In the genomic region with DNA sequence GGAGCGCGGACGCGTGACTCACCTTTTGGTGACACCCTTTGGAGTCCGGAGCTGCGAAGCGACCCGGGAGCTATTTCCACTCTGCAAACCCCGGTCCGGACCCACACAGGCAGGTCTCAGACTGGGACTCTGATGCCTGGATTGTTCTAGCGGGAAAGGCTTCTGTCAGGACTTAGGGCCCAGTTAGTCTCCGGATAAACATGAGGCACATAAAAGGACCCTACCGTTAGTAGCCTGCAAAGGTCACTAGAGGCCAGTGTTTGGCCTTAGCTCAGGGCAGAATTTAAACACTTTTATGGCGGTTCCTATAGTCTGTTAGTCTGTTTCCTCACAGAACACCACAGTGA, we compare ENCODE assay signal across 8 mouse cellular contexts. TPM values are rescaled to one million over a fixed set of nuclear protein-coding genes. Genes with fewer than 3 reads are reported as not detected.
A peak's percentile ranks its signal among the peaks of the same experiment; 100 is the strongest.
DNase-seq lines count a peak whose midpoint lies in the region; ATAC-seq and TF ChIP-seq lines count a peak whose summit lies in the region.
"Had no signal": no experiment of that assay in that cellular context is flagged by ENCODE, and none has a peak within 500 bp of the region (broad histone marks: within the 10 kb centered on the region; RNA-seq: fewer than 3 reads in every experiment).

No protein-coding gene starts in this region.

- peak overlapping the region; percentile 68; the same call in 1 of the 2 replicates for H3K9ac ChIP-seq in lung, embryonic 14.5 days
- peak overlapping the region; percentile 68 for H3K9ac ChIP-seq in heart, postnatal 0 days (replicated peaks; ENCODE audit: low read depth, low read length)
- H3K9ac ChIP-seq in liver, embryonic 16.5 days (ENCODE audit: low read depth, low read length): no peak overlapping the region

- no peak for TF ChIP-seq EP300 in heart, postnatal 0 days (IDR thresholded peaks at IDR 0.05; ENCODE audit: low read depth)

- H3K4me3 ChIP-seq in lung, embryonic 14.5 days (ENCODE audit: low read depth, low read length): peak overlapping the region; percentile 65
- peak overlapping the region; percentile 75 for H3K4me3 ChIP-seq in heart, postnatal 0 days (ENCODE audit: low read depth, low read length)
- peak overlapping the region; percentile 56 for H3K4me3 ChIP-seq in liver, embryonic 16.5 days (ENCODE audit: low read depth, low read length)

- H3K27ac ChIP-seq in lung, embryonic 14.5 days (ENCODE audit: low read depth): no peak overlapping the region
- H3K27ac ChIP-seq in heart, postnatal 0 days (ENCODE audit: low read depth): no peak overlapping the region
- no peak overlapping the region for H3K27ac ChIP-seq in liver, embryonic 16.5 days (ENCODE audit: low read length)
- H3K27ac ChIP-seq: macrophage had no signal

- no peak for DNase-seq in lung, embryonic 14.5 days
- no peak for DNase-seq in lung, postnatal 25 days (ENCODE audit: low spot score)
- peak; percentile 79 for DNase-seq in embryo, embryonic 10.5 days (ENCODE audit: low spot score)
- peak; percentile 53 for DNase-seq in heart, postnatal 0 days (ENCODE audit: low spot score)
- no peak for DNase-seq in ovary, postnatal 14 days (ENCODE audit: low spot score)
- no peak for DNase-seq in frontal cortex, adult 2 months (ENCODE audit: extremely low spot score in 1 of 2, low spot score in 1 of 2)

- TF ChIP-seq CTCF in lung, embryonic 14.5 days (IDR thresholded peaks at IDR 0.05; ENCODE audit: low read depth): 0 out of 2 replicates have a peak, but pooled peaks have one; percentile 22
- peak; percentile 50 for TF ChIP-seq CTCF in heart, postnatal 0 days (IDR thresholded peaks at IDR 0.05; ENCODE audit: low read depth)

- H3K9me3 ChIP-seq in lung, embryonic 14.5 days (ENCODE audit: low read depth, low read length): no peaks in the 10 kb centered on the region
- no peaks in the 10 kb centered on the region for H3K9me3 ChIP-seq in heart, postnatal 0 days (replicated peaks; ENCODE audit: control insufficient read depth, low read length)
- no peaks in the 10 kb centered on the region for H3K9me3 ChIP-seq in liver, embryonic 16.5 days (replicated peaks; ENCODE audit: control insufficient read depth, low read length)

- ATAC-seq in lung, embryonic 14.5 days (ENCODE audit: insufficient read depth): peak; percentile 42
- ATAC-seq in heart, postnatal 0 days (ENCODE audit: insufficient read depth, low read depth): peak; percentile 57
- ATAC-seq in liver, embryonic 16.5 days (ENCODE audit: low read depth): no peak; the same call in 1 of the 2 replicates

- H3K4me1 ChIP-seq in lung, embryonic 14.5 days (ENCODE audit: insufficient read depth): no peaks in the 10 kb centered on the region
- H3K4me1 ChIP-seq in heart, postnatal 0 days (ENCODE audit: control insufficient read depth, insufficient read depth): 0 out of 2 replicates have a peak, but pooled peaks cover 3% of the 10 kb centered on the region
- no peaks in the 10 kb centered on the region for H3K4me1 ChIP-seq in liver, embryonic 16.5 days (ENCODE audit: control insufficient read depth, low read depth, low read length)

- H3K27me3 ChIP-seq in lung, embryonic 14.5 days (ENCODE audit: insufficient read depth, low read length): peaks cover 21% of the 10 kb centered on the region
- peaks cover 24% of the 10 kb centered on the region for H3K27me3 ChIP-seq in heart, postnatal 0 days (ENCODE audit: control insufficient read depth, insufficient read depth, low read length)
- peaks cover 54% of the 10 kb centered on the region for H3K27me3 ChIP-seq in liver, embryonic 16.5 days (ENCODE audit: control insufficient read depth, insufficient read depth, low read depth, low read length)

- peak overlapping the region; percentile 97 for H3K4me2 ChIP-seq in lung, embryonic 14.5 days
- peak overlapping the region; percentile 96 for H3K4me2 ChIP-seq in heart, postnatal 0 days (ENCODE audit: low read depth, low read length)
- peak overlapping the region; percentile 70 for H3K4me2 ChIP-seq in liver, embryonic 16.5 days (ENCODE audit: low read depth, low read length)

- whole genome bisulfite sequencing in lung, embryonic 14.5 days: 1% methylated on average over 14 of the region's 14 CpGs
- WGBS in heart, postnatal 0 days: 4% methylated on average over 14 of the region's 14 CpGs
- 3% methylated on average over 14 of the region's 14 CpGs for WGBS in liver, embryonic 16.5 days (ENCODE audit: insufficient replicate concordance)

- no peaks in the 10 kb centered on the region for H3K36me3 ChIP-seq in lung, embryonic 14.5 days (ENCODE audit: insufficient read depth)
- no peaks in the 10 kb centered on the region for H3K36me3 ChIP-seq in heart, postnatal 0 days (replicated peaks; ENCODE audit: control insufficient read depth, insufficient read depth, low read length)
- H3K36me3 ChIP-seq in liver, embryonic 16.5 days (ENCODE audit: control insufficient read depth, insufficient read depth): no peaks in the 10 kb centered on the region

RNA-seq across cellular contexts. Expression of a gene that starts 0.3 kb away (rescaled TPM):
- 6.8 and 7.4 TPM in 2 replicates for polyA plus RNA-seq in lung, embryonic 14.5 days (2014; fragmentation: Nextera tagmentation; extraction: Ambion mirVana)
- 5.3 and 5.5 TPM in 2 replicates for total RNA-seq in heart, postnatal 0 days (2014; rRNA removed; ENCODE audit: low replicate concordance)
- 4.2 and 4.3 TPM in 2 replicates for polyA plus RNA-seq in heart, postnatal 0 days (2015; fragmentation: Nextera tagmentation; extraction: Ambion mirVana)
- 0.18 and 0.19 TPM in 2 replicates for polyA plus RNA-seq in liver, embryonic 16.5 days (2015; fragmentation: Nextera tagmentation; extraction: Ambion mirVana)
- 2.1 and 2.8 TPM in 2 replicates for polyA plus RNA-seq in frontal cortex, adult 2 months (2012; rRNA removed)
- polyA plus RNA-seq: macrophage had no signal

Comparison
In these comparisons a context has a peak if more than half of its experiments do, and no peak if none do; other contexts are left out.
1. DNase-seq: peak in embryo, embryonic 10.5 days (single experiment) and heart, postnatal 0 days (single experiment); none in lung, embryonic 14.5 days (single experiment), lung, postnatal 25 days (single experiment), ovary, postnatal 14 days (single experiment) and frontal cortex, adult 2 months (0 of 2).
2. Peak in every context shown above with its lines, with median percentiles within 50 percentile points of each other: H3K4me2 ChIP-seq and H3K4me3 ChIP-seq.